Mouse (Mus musculus): ENCODE data around the gene St8sia1.

Gene St8sia1

DNA sequence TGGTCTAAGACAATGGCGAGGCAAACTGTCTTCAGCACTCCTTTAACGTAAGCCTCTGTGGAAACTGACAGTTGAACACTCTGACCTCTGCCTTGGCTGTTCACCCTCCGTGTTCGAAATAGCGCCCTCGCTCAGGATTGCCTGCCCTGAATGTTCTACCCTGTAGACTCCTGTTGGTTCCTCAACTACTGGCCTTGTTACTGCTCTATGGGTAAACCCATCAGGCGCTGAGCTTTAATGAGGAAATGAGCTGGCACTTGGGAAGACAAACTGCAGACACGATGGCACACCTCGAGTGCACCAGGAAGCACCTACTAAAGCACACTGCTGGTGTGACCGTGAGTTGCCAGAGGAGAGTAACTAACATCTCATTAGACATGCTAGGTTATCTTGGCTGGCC, 49.6 kb downstream of the St8sia1 start:
- in situ Hi-C loops (cut with MboI, MseI) = loop anchor here (5.0 kb wide), 2 partner anchors 37 to 38 kb away; no protein-coding TSS in a partner anchor

DNA sequence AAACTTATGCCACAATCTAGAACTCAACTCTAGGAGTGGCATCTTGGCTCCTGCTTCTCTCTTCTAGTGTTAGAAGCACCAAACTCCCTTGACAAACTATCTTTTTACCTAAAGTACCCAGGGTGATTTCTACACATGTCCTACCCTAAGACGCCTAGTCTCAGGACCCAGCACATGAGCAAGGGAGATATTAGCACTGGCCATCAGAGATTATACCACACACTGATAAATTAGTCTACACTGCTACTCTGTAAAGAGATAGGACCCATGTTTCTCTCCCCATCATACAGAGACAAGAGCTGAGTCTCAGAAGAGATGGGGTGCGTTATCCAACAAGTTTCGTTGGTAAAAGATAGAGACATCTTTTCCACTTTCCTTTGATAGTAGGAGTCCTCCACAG, 53.0 kb downstream of the St8sia1 start:
- in situ Hi-C loops (cut with MboI, MseI) = loop anchor here (5.0 kb wide), 1 partner anchor 41 kb away; no protein-coding TSS in a partner anchor

DNA sequence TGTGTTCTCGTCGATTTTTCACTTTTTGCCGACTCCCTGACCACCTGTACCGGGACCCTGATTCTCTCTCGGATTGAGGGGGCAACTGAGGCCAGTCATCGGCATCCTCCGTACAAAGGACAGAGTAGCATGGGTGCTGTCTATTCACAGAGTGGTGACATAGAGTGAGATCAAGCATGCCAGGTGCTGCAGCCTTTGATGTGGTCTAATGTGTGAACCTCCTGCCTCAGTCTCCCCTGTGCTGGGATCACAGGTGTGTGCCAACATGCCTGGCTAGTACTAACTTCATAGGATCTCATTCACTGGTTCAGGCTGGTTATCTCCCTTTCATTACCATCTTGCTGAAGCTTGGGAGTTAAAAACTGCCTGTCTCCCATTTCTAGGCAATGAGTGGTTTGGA, 53.5 kb downstream of the St8sia1 start:
- in situ Hi-C loops (cut with MboI, MseI) = loop anchor here (5.0 kb wide), 1 partner anchor 42 kb away; no protein-coding TSS in a partner anchor

DNA sequence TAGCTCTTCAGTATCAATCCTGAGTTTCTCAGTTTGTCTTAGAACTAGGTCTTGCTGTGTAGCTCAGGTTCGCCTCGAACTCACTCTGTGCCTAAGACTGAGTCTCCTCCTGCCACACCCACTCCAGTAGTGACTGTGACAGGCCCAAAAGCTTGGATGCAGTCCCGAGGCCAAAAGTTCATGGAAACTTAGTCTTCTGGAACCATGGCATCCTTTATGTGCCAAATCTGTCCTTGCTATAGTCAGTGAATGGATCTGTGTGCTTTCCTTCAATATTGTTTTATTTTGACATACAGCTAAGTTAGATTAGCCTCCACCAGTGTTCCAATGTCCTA, 54.5 kb downstream of the St8sia1 start:
- in situ Hi-C loops (cut with MboI, MseI) = loop anchor here (5.0 kb wide), 1 partner anchor 43 kb away; no protein-coding TSS in a partner anchor

DNA sequence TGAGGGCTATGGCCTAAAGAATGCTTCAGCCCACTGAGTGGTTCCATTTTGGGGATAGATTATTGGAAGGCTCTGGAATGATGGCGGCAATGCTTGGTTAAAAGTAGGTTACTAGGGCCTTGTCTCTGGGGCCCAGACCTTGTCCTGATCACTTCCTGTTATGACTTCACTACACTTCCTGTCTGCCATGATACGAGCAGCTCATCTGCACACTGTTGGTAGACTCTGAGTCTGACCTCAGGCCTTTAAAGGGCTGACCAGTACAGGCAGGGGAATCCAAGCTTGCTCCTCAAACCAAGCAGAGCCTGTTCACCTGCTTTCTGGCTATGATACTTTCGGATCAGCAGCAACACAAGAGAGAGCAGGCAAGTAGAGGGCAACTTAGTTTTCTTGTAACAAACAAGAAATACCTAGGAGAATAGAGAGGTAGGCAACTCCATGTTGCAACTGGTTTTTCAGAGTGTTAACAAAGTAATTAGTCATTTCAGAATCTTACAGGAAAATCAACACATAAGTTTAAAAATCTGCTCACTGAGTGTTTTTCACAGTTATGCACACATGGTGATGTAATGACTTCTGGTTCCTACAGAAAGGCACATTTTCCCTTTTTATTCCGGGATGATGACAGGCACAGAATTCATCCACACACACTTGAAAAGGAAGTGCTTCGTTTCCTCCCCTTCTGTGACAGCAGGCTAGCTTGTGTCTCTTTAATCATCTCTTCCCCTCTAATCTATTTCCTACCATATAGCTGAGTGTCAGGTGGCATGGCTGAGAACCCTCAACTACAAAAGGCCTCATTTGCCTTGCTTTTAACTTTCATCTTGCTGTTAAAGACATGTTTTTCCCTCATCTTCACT, 55.1 kb downstream of the St8sia1 start:
- in situ Hi-C loops (cut with MboI, MseI) = no loop called here

DNA sequence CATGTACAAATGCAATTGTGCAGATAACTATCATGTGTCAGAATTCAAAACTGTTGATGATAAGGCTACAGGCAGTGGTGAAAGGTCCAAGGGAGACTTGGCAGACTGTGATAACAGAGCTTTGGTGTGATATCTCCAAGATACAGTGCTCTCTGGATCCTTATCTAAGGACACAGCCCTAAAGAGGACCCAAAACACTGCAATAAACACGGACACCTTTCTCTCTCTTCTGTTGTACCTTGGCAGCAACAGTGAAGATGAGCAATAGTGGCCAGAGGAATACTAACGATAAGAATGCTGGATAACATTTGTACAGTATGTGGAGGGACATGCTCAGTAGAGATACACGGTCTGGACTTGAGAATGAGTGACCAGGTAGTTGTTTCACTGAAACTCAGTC, 55.8 kb downstream of the St8sia1 start:
- in situ Hi-C loops (cut with MboI, MseI) = no loop called here

DNA sequence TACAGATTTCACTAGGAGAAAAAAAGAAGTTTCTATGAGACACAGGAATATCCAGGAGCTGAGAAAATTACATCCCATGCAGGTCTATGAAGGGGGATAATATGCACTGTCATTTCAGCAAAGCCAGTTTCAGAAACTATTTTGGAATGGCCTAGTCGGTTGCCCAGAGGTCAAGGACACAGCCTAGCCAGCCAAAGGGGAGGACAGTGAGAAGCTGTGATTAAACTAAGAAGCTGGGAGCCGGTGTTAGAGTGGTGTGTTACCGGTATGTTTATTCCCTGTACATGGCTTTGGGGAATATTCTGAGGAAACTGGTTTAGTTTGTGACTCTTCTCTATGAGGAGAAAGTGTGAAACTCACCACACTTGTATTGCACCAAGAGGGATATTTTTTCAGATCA, 68.9 kb downstream of the St8sia1 start:
- in situ Hi-C loops (cut with MboI, MseI) = loop anchor here (10.0 kb wide), 1 partner anchor 709 kb away; no protein-coding TSS in a partner anchor

DNA sequence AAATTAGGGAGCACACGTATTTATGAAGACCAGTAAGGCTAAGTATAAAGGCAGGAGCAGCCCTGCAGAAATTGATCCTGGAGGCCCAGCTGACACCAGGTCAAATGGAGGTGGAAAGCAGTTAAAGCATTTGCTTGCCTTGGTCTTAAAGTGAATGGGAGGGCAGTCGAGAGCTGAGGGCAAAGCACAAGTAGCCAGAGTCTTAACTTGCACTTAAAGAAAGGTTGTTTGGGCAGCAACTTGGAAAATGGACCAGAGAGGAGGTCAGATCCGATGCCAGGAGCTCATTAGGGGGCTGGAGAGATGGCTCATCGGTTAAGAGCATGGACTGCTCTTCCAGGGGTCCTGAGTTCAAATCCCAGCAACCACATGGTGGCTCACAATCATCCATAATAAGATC, 70.5 kb downstream of the St8sia1 start:
- in situ Hi-C loops (cut with MboI, MseI) = loop anchor here (10.0 kb wide), 1 partner anchor 711 kb away; no protein-coding TSS in a partner anchor

DNA sequence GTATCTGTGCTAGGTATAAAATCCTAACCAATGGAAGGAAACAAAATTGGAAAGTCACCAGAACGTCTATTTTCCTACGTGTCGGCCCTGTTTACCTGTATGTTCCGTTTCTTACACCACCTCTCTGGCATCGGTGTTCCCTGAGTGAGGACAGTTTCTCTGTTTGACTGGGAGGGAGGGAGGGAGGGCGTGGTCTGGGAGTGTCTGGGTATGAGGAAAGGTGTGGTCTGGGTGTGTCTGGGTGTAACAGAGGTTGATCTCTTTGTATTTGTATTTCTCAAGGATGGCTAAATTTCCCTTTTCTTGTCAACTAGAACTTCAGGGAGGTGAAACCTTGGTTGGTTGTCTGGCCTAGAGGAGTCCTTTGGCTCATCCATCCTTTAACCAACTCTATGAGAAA, 73.9 kb downstream of the St8sia1 start:
- in situ Hi-C loops (cut with MboI, MseI) = loop anchor here (10.0 kb wide), 1 partner anchor 714 kb away; no protein-coding TSS in a partner anchor

DNA sequence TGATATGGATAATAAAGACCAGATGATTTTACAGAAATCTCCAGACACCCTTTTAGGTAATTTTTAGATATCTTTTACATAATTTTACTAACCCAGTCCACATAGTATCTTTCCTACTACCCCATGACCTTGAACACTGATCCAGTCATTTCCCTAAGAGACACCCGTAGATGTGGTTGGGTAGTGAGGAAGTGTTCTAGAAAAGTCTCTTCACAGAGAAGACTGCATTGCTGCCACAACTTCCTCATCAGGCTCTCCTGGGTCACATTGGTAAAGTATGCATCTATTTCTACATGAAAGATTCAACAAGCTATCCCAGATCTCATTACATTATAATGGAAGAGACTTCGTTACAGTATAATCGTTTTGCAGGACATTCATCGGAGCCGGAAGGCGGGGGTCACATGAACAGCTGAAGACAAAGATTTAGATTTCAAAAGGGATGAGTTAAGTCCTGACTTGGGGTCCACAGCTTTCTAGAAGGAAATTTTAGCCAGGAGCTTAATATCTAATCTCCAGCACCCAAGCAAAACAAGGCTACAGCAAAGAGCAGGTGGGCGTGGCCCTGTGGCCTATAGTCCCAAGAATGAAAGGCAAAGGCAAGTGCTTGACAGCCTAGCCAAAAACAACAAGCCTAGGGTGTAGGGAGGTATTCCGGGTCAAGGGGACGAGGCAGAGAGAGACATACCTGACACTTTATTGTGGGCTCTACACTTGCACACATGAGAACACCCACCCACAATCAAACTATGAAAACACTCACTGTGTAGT, 75.1 kb downstream of the St8sia1 start:
- in situ Hi-C loops (cut with MboI, MseI) = no loop called here

DNA sequence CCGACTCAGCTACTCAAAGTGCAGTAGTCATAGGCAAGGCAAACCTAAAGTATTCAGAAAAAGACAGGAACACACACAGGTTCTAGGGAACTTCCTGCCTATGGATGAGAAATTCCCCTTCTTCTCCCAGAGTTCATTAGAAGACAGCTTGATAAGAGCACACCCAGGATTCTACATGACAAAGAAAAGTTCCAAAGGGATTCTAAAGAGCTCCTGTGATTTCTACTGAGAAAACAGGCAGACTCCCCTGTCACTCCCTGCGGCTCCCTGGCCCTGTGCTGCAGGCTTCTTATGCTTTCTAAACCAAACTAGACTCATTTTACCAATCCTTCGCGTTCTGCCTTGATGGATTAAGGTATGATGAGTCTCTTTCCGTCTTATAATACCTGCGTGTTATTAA, 75.9 kb downstream of the St8sia1 start:
- in situ Hi-C loops (cut with MboI, MseI) = no loop called here

DNA sequence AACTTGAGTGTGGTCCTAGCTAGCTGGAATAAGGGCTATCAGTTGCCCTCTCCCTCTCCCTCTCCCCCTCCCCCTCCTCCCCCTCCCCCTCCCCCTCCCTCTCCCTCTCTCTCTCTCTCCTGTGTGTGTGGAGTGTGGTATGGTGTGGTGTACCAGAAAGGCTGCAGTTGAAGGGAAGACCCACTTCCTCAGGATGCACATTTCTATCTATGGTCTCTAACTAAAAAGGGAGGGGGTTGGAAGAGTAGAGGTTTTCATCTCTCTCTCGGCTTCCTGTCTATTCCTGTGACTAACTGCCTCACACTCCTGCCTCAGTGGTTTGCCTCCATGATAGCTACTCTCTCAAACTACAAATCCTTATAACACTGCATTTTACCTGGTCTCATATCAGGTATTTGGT, 76.9 kb downstream of the St8sia1 start:
- in situ Hi-C loops (cut with MboI, MseI) = no loop called here

DNA sequence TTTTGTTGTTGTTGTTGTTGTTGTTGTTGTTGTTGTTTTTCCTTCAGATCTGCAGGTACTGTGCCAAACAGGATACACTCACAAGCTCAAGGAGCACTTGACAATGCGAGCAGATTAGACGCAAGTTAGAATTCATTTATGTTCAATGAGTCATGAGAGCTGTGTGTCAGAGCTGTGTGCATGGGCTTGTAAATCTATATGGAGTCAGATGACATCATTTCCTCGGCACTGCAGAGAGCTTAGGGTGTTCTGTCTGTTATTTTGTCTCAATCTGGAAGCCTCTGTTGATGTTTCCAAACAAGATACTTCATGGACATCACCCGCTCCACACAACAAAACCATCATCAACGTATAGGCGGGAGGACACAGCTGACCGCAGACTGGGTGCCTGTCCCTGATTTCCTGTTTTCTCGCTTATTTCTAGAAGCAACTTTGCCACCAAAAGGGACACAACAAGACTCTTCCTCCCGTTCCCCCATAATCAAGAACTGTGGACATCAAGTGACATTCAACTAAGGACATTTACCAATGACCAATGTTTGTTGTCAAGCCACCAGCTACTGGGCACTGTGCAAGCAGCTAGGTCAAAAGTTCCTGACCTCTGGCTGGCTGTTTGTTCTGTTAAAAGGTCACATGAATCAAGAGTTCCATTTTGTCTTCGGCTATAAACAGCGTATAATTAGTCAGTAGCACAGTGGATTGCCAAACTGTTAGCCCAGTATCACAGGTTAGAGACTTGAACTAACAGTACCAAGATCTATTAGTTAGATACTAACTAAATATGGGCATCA, 78.7 kb downstream of the St8sia1 start:
- in situ Hi-C loops (cut with MboI, MseI) = no loop called here

DNA sequence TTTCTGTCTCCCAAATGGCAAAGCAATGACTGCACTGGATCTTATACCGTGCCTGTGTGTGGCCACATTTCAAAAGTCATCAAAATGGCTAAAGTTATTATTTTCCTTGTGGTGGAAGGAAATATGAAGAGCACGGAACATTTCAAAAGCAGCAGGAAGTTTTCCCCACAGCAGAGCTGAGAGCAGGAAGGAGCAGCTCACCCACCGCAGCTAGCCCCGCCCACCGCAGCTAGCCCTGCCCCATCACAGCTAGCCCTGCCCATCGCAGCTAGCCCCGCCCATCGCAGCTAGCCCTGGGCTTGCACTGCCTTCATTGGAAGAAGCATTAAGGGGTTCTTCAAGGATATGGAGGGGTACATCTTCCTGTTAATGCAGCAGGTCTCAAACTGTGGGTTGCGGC, 80.1 kb downstream of the St8sia1 start:
- in situ Hi-C loops (cut with MboI, MseI) = no loop called here

DNA sequence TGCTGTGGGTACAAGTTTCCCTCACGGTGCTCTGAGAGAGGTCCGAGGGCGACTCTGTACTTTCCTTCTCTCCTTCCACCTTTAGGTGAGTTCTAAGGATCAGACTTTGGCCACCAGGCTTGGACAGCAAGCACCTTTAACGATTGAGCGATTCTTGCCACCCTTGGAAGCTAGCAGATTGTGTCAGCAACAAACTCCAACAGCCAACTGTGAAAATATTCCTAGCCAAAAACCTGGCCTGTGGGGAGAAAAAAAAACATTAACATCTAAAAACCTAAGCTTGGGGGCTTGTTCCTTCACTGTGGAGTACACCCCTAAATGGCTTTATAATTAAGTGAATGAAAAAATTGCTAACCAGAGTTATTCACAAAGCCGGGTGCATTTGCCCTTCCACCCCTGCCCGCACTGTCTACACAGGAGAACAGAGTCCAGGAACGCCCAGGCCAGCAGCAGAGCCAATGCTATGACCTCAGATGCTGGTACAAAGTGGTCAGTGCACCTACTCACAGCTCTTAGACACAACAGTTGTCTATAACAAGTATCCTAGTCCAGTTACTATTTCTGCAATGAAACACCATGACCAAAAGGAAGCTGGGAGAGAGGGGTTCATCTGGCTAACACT, 83.3 kb downstream of the St8sia1 start:
- in situ Hi-C loops (cut with MboI, MseI) = no loop called here

DNA sequence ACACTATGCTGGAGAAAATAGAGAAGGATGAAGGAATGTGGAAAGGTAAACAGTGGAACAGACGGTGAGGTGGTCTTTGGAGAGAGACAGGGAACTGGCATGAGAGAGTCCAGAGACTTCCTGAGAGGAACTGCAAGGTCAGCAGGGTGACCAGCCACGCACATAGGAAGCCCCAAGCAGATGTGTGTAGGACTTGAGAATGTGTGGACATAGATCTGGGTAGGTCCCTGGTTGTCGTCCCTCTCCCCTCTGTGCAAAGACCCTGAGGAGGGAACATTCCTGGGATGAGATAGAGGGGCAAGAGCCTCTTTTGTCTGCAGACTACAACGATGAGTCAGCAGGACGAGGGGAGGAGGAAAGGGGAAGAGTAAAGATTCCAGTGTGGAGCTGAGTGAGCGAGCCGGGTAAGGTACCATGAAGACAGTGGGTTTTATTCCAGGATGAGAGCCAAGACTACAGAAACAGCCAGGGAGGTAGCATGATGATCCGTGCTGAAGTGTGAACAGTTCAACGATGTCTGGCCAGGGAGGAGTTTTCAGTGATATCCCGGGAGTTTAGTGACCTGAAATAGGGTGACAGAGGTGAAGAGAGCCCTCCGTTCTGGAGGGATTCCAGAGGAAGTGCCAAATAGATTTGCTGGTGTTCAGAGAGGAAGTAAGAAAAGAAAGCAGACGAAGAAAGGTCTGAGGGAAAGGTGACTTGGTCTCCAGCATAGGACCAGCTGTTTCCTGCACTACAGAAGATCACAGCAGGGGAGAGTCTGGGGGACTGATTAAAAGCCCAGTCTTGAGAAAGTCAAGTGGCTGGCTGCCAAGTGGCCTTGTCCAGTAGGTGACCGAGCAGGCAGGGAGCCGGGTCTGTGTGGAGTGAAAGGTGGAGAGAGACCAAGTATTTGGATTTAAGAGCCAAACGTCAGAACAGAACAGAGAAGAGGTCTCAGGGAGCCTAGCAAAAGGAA, 85.2 kb downstream of the St8sia1 start:
- in situ Hi-C loops (cut with MboI, MseI) = loop anchor here (5.0 kb wide), 2 partner anchors 38 to 78 kb away; no protein-coding TSS in a partner anchor

DNA sequence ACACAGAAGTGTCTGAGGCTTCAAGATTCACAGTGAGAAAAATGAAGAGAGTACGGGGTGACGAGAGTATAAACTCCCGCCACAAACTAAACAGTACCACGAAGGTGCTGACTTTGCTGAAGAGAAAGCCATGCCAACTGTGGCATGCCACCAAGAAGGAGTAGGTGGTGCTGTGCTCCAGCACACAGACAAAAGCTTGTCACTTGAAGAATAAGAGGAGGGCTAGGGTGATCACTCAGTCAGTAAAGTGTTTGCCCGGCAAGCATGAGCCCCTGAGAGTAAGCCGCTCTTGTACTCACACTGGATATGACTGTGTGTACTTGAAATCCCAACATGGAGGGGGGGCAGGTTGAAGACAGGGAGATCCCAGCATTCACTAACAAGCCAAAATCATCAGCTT, 87.0 kb downstream of the St8sia1 start:
- in situ Hi-C loops (cut with MboI, MseI) = loop anchor here (5.0 kb wide), 2 partner anchors 40 to 80 kb away; no protein-coding TSS in a partner anchor

DNA sequence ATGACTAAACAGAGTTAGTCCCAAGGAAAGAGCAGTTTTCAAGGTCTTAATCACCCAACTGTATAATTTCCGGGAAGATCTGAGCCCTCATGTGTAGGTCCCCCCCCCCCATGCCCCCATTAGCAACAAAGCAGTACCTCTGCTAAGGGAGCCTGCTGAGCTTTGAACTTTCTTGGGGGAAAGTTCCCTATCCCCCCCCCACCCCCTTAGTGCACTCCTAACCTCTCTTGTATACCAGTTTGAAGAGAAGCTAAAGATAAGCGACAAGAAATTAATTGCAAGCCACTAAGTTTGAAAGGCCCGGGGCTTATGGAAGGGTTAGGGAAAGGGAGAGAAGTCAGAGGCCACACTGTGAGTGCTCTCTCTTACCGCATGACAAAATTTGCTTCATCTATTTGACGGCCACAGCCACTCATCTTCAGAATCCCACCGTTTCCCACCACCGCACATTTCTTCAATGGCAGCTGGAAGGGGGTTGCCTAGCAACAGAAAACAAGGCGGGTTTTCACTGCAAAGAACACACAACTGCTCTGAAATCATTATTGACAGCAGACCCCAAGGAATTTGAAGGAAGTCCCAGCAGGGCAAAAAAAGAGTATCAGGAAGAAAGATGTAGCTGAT, 87.9 kb downstream of the St8sia1 start:
- in situ Hi-C loops (cut with MboI, MseI) = loop anchor here (5.0 kb wide), 2 partner anchors 41 to 81 kb away; no protein-coding TSS in a partner anchor

DNA sequence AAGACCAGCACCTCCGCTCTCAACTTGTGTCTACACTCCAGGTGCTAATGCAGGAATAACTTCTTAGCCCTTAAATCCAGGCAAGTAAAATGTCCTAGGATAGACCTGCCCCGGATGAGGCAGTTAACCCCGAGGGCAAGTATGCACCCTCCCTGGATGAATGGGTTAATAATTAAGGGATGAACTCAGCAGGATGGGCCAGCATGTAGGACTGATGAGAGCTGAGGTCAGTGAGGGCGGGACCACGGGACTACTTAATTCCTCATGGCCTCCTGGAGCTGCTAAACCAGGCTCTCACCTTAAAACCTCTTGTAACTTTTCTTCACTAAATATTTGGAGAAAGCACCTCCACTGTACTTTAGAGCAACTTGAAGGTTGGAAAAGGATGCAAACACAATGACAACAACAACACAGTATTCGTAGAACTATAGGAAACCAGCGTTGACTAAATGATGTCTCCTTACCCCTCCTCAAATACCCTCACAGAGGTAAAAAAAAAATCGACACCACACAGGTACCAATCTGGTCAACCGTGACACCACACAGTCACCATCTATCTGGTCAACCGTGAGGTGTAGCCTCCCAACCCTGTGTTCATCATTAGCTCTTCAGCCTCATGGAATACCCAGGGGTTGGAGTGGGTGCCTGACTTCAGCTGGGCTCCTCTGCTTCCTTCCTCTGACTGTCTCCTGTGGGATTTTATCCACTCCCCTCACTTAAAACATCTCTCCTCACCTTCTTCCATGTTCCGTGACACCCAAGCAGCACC, 90.3 kb downstream of the St8sia1 start:
- in situ Hi-C loops (cut with MboI, MseI) = no loop called here

Measured in regulatory T cell (primary cell).